Mouse (Mus musculus) heart, postnatal 25 days (tissue): Measurements from ENCODE around the gene Hdac9. TPM values are rescaled to one million over a fixed set of nuclear protein-coding genes. Genes with fewer than 3 reads are reported as not detected.

Source experiments
- DNase-seq: peaks from one replicate; pipeline ENCODE4 v3.0.0; 2022; ENCODE audit warnings: low spot score
- intact Hi-C: fragments of 180-260 bp; cut with DNase I; formaldehyde crosslinking; loops from one replicate; pipeline ENCODE4 v1.15.1; 2025
- total RNA-seq, 2 experiments: library from RNA; stranded (reverse); gene quantifications; 2 replicates each; pipeline ENCODE4 v1.2.3; 2021

Gene Hdac9
- total RNA-seq, 2 experiments from 2014 or later = 20.5 to 26.8 TPM

GRCm38 (mm10) chr12:34641705-34642259 is 275.1 kb downstream of the Hdac9 start:
- intact Hi-C loops = no loop called here

GRCm38 (mm10) chr12:34637238-34638124 is 279.4 kb downstream of the Hdac9 start:
- intact Hi-C loops = no loop called here
- DNase-seq = no peak

More at GRCm38 (mm10) chr12:34641705-34642259, 275.1 kb downstream of the Hdac9 start:
- DNase-seq = no peak

GRCm38 (mm10) chr12:34619101-34619500 is 297.8 kb downstream of the Hdac9 start:
- intact Hi-C loops = no loop called here
- DNase-seq = no peak

GRCm38 (mm10) chr12:34618321-34618720 is 298.6 kb downstream of the Hdac9 start:
- no peak for DNase-seq
- intact Hi-C loops = no loop called here

- no peak for DNase-seq
- intact Hi-C loops = no loop called here
Observed at GRCm38 (mm10) chr12:34617836-34618235, 299.1 kb downstream of the Hdac9 start.

GRCm38 (mm10) chr12:34614796-34615195 is 302.1 kb downstream of the Hdac9 start:
- intact Hi-C loops = no loop called here
- no peak for DNase-seq

- intact Hi-C loops = no loop called here
- DNase-seq = no peak
Observed at GRCm38 (mm10) chr12:34612511-34612910, 304.4 kb downstream of the Hdac9 start.

- no peak for DNase-seq
- intact Hi-C loops = no loop called here
Observed at GRCm38 (mm10) chr12:34604521-34604920, 312.4 kb downstream of the Hdac9 start.

- DNase-seq = no peak
- intact Hi-C loops = no loop called here
Observed at GRCm38 (mm10) chr12:34594167-34594793, 322.6 kb downstream of the Hdac9 start.

- intact Hi-C loops = no loop called here
- no peak for DNase-seq
Observed at GRCm38 (mm10) chr12:34587171-34587570, 329.7 kb downstream of the Hdac9 start.

- no peak for DNase-seq
- intact Hi-C loops = no loop called here
Observed at GRCm38 (mm10) chr12:34582522-34582921, 334.4 kb downstream of the Hdac9 start.

GRCm38 (mm10) chr12:34579220-34579619 is 337.7 kb downstream of the Hdac9 start:
- no peak for DNase-seq
- intact Hi-C loops = no loop called here

GRCm38 (mm10) chr12:34571069-34571468 is 345.8 kb downstream of the Hdac9 start:
- intact Hi-C loops = no loop called here
- DNase-seq = no peak

GRCm38 (mm10) chr12:34569472-34569871 is 347.4 kb downstream of the Hdac9 start:
- no peak for DNase-seq
- intact Hi-C loops = no loop called here

GRCm38 (mm10) chr12:34569052-34569451 is 347.8 kb downstream of the Hdac9 start:
- no peak for DNase-seq
- intact Hi-C loops = no loop called here

GRCm38 (mm10) chr12:34562331-34562730 is 354.6 kb downstream of the Hdac9 start:
- DNase-seq = no peak
- intact Hi-C loops = no loop called here

- DNase-seq = no peak
- intact Hi-C loops = no loop called here
Observed at GRCm38 (mm10) chr12:34559001-34559400, 357.9 kb downstream of the Hdac9 start.

- DNase-seq = no peak
- intact Hi-C loops = no loop called here
Observed at GRCm38 (mm10) chr12:34554803-34555202, 362.1 kb downstream of the Hdac9 start.

- DNase-seq = no peak
- intact Hi-C loops = no loop called here
Observed at GRCm38 (mm10) chr12:34550268-34550667, 366.6 kb downstream of the Hdac9 start.

- intact Hi-C loops = loop anchor here (5.0 kb wide), 2 partner anchors 57 to 82 kb away; no protein-coding TSS in a partner anchor
- DNase-seq = no peak
Observed at GRCm38 (mm10) chr12:34529165-34529545, 387.7 kb downstream of the Hdac9 start.
